Comparison of ENCODE assay signal across 9 mouse cellular contexts in genomic region chr19:4712156-4712780, GRCm38 (mm10). TPM values are rescaled to one million over a fixed set of nuclear protein-coding genes. Genes with fewer than 3 reads are reported as not detected.
A peak's percentile ranks its signal among the peaks of the same experiment; 100 is the strongest.
DNase-seq lines count a peak whose midpoint lies in the region; ATAC-seq lines count a peak whose summit lies in the region.
"Had no signal": no experiment of that assay in that cellular context is flagged by ENCODE, and none has a peak within 500 bp of the region (broad histone marks: within the 10 kb centered on the region; RNA-seq: fewer than 3 reads in every experiment).

No protein-coding gene starts in this region.

- peak overlapping the region; percentile 84 for H3K4me3 ChIP-seq in hindbrain, embryonic 11.5 days (ENCODE audit: low read depth, low read length)
- peak overlapping the region; percentile 68 for H3K4me3 ChIP-seq in midbrain, embryonic 14.5 days (replicated peaks; ENCODE audit: low read depth, low read length)

- no peaks in the 10 kb centered on the region; the same call in 1 of the 2 replicates for H3K4me1 ChIP-seq in hindbrain, embryonic 11.5 days (replicated peaks; ENCODE audit: control insufficient read depth, insufficient read depth, low read length)
- H3K4me1 ChIP-seq in midbrain, embryonic 14.5 days (ENCODE audit: control insufficient read depth, insufficient read depth, low read length) = peaks cover 33% of the 10 kb centered on the region

- WGBS in hindbrain, embryonic 11.5 days = under 1% methylated on average over 50 of the region's 60 CpGs
- WGBS in midbrain, embryonic 14.5 days = under 1% methylated on average over 59 of the region's 60 CpGs

- H3K4me2 ChIP-seq in hindbrain, embryonic 11.5 days (replicated peaks; ENCODE audit: low read depth, low read length) = peak overlapping the region; percentile 91
- H3K4me2 ChIP-seq in midbrain, embryonic 14.5 days (ENCODE audit: low read length) = peak overlapping the region; percentile 63

- peak; percentile 40 to 49 for DNase-seq in layer of hippocampus, postnatal 10 days (ENCODE audit: low spot score in 2 of 2)
- no peak for DNase-seq in layer of hippocampus, postnatal 14 days (ENCODE audit: low spot score in 2 of 2)
- DNase-seq in cerebellum, postnatal 36 days = peak; percentile 46 to 58
- peak; percentile 70 for DNase-seq in hindbrain, embryonic 11.5 days (ENCODE audit: low spot score)
- peak; percentile 67 for DNase-seq in midbrain, embryonic 14.5 days
- no peak for DNase-seq in gastrocnemius, postnatal 10 days
- no peak for DNase-seq in left cerebral cortex, postnatal 10 days (ENCODE audit: extremely low spot score in 1 of 2, low spot score in 2 of 2)

- no peaks in the 10 kb centered on the region for H3K36me3 ChIP-seq in hindbrain, embryonic 11.5 days (ENCODE audit: control insufficient read depth, insufficient read depth, low read length)
- H3K36me3 ChIP-seq in midbrain, embryonic 14.5 days (ENCODE audit: control insufficient read depth, insufficient read depth, low read length) = no peaks in the 10 kb centered on the region

- H3K9me3 ChIP-seq in hindbrain, embryonic 11.5 days (ENCODE audit: control insufficient read depth, low read length) = no peaks in the 10 kb centered on the region
- no peaks in the 10 kb centered on the region for H3K9me3 ChIP-seq in midbrain, embryonic 14.5 days (ENCODE audit: control insufficient read depth, low read length)

- peak overlapping the region; percentile 95 for H3K9ac ChIP-seq in hindbrain, embryonic 11.5 days (ENCODE audit: low read depth, low read length)
- H3K9ac ChIP-seq in midbrain, embryonic 14.5 days (replicated peaks; ENCODE audit: low read length) = peak overlapping the region; percentile 94

- H3K27ac ChIP-seq in hindbrain, embryonic 11.5 days (ENCODE audit: low read depth, low read length) = peak overlapping the region; percentile 94
- H3K27ac ChIP-seq in midbrain, embryonic 14.5 days (replicated peaks; ENCODE audit: low read depth, low read length) = peak overlapping the region; percentile 96

- intact Hi-C loops in left cerebral cortex, postnatal 10 days (cut with DNase I) = loop anchor here (5.0 kb wide), 1 partner anchor 65 kb away; no protein-coding TSS in a partner anchor

- ATAC-seq in hindbrain, embryonic 11.5 days (ENCODE audit: low FRiP score) = peak; percentile 61
- ATAC-seq in midbrain, embryonic 14.5 days (ENCODE audit: low FRiP score, low TSS enrichment) = peak; percentile 78
- ATAC-seq in erythroid progenitor cell, adult 5-6 weeks (replicated peaks; ENCODE audit: low FRiP score, poor library complexity, severe bottlenecking) = no peak

- H3K27me3 ChIP-seq in hindbrain, embryonic 11.5 days (ENCODE audit: control insufficient read depth, insufficient read depth, low read length) = peaks cover 2% of the 10 kb centered on the region; the same call in 1 of the 2 replicates
- no peaks in the 10 kb centered on the region for H3K27me3 ChIP-seq in midbrain, embryonic 14.5 days (ENCODE audit: control insufficient read depth, insufficient read depth, low read length)

RNA-seq across cellular contexts. Expression of gene Sptbn2, which starts 1.3 kb away (rescaled TPM):
- 100 to 1,000 TPM; 545 to 601 TPM for total RNA-seq in layer of hippocampus, postnatal 10 days (2021)
- 100 to 1,000 TPM; 663 to 667 TPM for total RNA-seq in layer of hippocampus, postnatal 14 days (2021)
- 17.4 and 18.7 TPM in 2 replicates for polyA plus RNA-seq in hindbrain, embryonic 11.5 days (2014; fragmentation: Nextera tagmentation; extraction: Ambion mirVana)
- 37.6 and 43.0 TPM in 2 replicates for polyA plus RNA-seq in midbrain, embryonic 14.5 days (2014; fragmentation: Nextera tagmentation; extraction: Ambion mirVana)
- 1 to 10 TPM in 1 of 2 experiments, under 1 TPM in 1; 0.96 to 1.1 TPM for total RNA-seq in gastrocnemius, postnatal 10 days (2021)
- 100 to 1,000 TPM; 553 to 622 TPM for total RNA-seq in left cerebral cortex, postnatal 10 days (2021)
- total RNA-seq in erythroid progenitor cell, adult 5-6 weeks (2015; ENCODE audit: low replicate concordance) = not detected in 2 replicates
- total RNA-seq in erythroid progenitor cell, adult 5-6 weeks (2017; ENCODE audit: low replicate concordance) = not detected in 2 replicates
- total RNA-seq: neutrophil, adult 5-6 weeks had no signal

RNA-seq across cellular contexts. Expression of gene Gm960, which starts 13.8 kb away (rescaled TPM):
- total RNA-seq in layer of hippocampus, postnatal 10 days (2021) = 1 to 10 TPM; 2.1 to 2.3 TPM
- total RNA-seq in layer of hippocampus, postnatal 14 days (2021) = 1 to 10 TPM; 1.9 to 2.1 TPM
- polyA plus RNA-seq in hindbrain, embryonic 11.5 days (2014; fragmentation: Nextera tagmentation; extraction: Ambion mirVana) = 2.7 and 4.9 TPM in 2 replicates
- 6.2 and 7.6 TPM in 2 replicates for polyA plus RNA-seq in midbrain, embryonic 14.5 days (2014; fragmentation: Nextera tagmentation; extraction: Ambion mirVana)
- total RNA-seq in gastrocnemius, postnatal 10 days (2021) = 1 to 10 TPM in 1 of 2 experiments, under 1 TPM in 1; 0.20 to 1.0 TPM
- total RNA-seq in left cerebral cortex, postnatal 10 days (2021) = 1 to 10 TPM; 2.7 to 3.0 TPM
- total RNA-seq in erythroid progenitor cell, adult 5-6 weeks (2015; ENCODE audit: low replicate concordance) = not detected in 2 replicates
- total RNA-seq in erythroid progenitor cell, adult 5-6 weeks (2017; ENCODE audit: low replicate concordance) = not detected in 2 replicates
- total RNA-seq: neutrophil, adult 5-6 weeks had no signal

RNA-seq across cellular contexts. Expression of gene Rbm4b, which starts 44.0 kb away (rescaled TPM):
- 10 to 100 TPM; 16.6 to 16.8 TPM for total RNA-seq in layer of hippocampus, postnatal 10 days (2021)
- total RNA-seq in layer of hippocampus, postnatal 14 days (2021) = 10 to 100 TPM; 14.3 to 14.4 TPM
- polyA plus RNA-seq in hindbrain, embryonic 11.5 days (2014; fragmentation: Nextera tagmentation; extraction: Ambion mirVana) = 146 and 154 TPM in 2 replicates
- polyA plus RNA-seq in midbrain, embryonic 14.5 days (2014; fragmentation: Nextera tagmentation; extraction: Ambion mirVana) = 176 and 190 TPM in 2 replicates
- total RNA-seq in gastrocnemius, postnatal 10 days (2021) = 1 to 10 TPM; 2.5 to 4.6 TPM
- total RNA-seq in left cerebral cortex, postnatal 10 days (2021) = 10 to 100 TPM; 12.4 to 14.2 TPM
- 4.3 and 5.0 TPM in 2 replicates for total RNA-seq in erythroid progenitor cell, adult 5-6 weeks (2015; ENCODE audit: low replicate concordance)
- total RNA-seq in erythroid progenitor cell, adult 5-6 weeks (2017; ENCODE audit: low replicate concordance) = 12.6 and 13.6 TPM in 2 replicates

Comparison
In these comparisons a context has a peak if more than half of its experiments do, and no peak if none do; other contexts are left out.
1. DNase-seq: peak in layer of hippocampus, postnatal 10 days (2 of 2), cerebellum, postnatal 36 days (2 of 2), hindbrain, embryonic 11.5 days (single experiment) and midbrain, embryonic 14.5 days (single experiment); none in layer of hippocampus, postnatal 14 days (0 of 2), gastrocnemius, postnatal 10 days (single experiment) and left cerebral cortex, postnatal 10 days (0 of 2).
2. RNA of gene Sptbn2, which starts 1.3 kb away (total RNA-seq): 663 to 667 TPM in layer of hippocampus, postnatal 14 days, 553 to 622 TPM in left cerebral cortex, postnatal 10 days and 545 to 601 TPM in layer of hippocampus, postnatal 10 days; 0.96 to 1.1 TPM in gastrocnemius, postnatal 10 days and not detected in erythroid progenitor cell, adult 5-6 weeks; every median in the first group is over 100 times any median in the second.